9 mouse cellular contexts compared by ENCODE assay signal in the genomic region with DNA sequence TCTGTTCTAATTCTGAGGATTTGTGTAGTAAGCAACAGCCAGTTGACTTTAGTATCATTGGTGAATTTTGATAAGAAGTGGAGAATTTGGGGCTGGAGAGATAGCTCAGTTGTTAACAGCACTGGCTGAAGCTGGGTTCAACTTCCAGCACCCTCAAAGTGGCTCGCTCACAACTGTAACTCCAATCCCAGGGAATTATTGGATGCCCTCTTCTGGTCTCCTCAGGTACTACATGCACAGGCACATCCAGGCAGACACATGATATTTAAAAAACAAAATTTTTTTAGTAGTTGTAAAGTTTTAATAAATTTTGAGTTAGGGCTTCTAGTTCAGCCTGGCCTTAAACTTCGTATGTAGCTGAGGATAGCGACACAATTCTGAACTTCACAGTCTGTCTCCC. TPM values are rescaled to one million over a fixed set of nuclear protein-coding genes. Genes with fewer than 3 reads are reported as not detected.
DNase-seq lines count a peak whose midpoint lies in the region; ATAC-seq and TF ChIP-seq lines count a peak whose summit lies in the region.
"Had no signal": no experiment of that assay in that cellular context is flagged by ENCODE, and none has a peak within 500 bp of the region (broad histone marks: within the 10 kb centered on the region; RNA-seq: fewer than 3 reads in every experiment).

No protein-coding gene starts in this region.

- ATAC-seq in intestine, embryonic 14.5 days (replicated peaks; ENCODE audit: low FRiP score, low TSS enrichment, low read depth) = no peak
- no peak for ATAC-seq in intestine, embryonic 15.5 days
- no peak for ATAC-seq in lung, postnatal 0 days

- H3K4me1 ChIP-seq in intestine, embryonic 14.5 days (replicated peaks; ENCODE audit: control insufficient read depth, insufficient read depth, low read length) = no peaks in the 10 kb centered on the region
- no peaks in the 10 kb centered on the region for H3K4me1 ChIP-seq in intestine, embryonic 15.5 days (replicated peaks)
- H3K4me1 ChIP-seq in E14TG2a.4 (replicated peaks; ENCODE audit: low read depth, low read length) = no peaks in the 10 kb centered on the region
- no peaks in the 10 kb centered on the region for H3K4me1 ChIP-seq in lung, postnatal 0 days (ENCODE audit: insufficient read depth, low read depth, low read length)
- H3K4me1 ChIP-seq: liver, embryonic 15.5 days had no signal

- peak; percentile 56 for DNase-seq in intestine, embryonic 14.5 days (ENCODE audit: low spot score)
- DNase-seq in 3T3-L1 (ENCODE audit: low read depth, low spot score) = peak; percentile 78
- DNase-seq in cerebellum, adult 9-11 months = peak; percentile 9
- DNase-seq in heart, postnatal 36 days = peak; percentile 31 to 45
- peak; percentile 19 for DNase-seq in lung, postnatal 0 days (ENCODE audit: low spot score)
- peak; percentile 26 for DNase-seq in thymus, postnatal 25 days

- H3K27ac ChIP-seq in intestine, embryonic 14.5 days (ENCODE audit: low read depth) = no peak overlapping the region
- H3K27ac ChIP-seq in intestine, embryonic 15.5 days = no peak overlapping the region
- H3K27ac ChIP-seq in lung, postnatal 0 days (ENCODE audit: low read length) = no peak overlapping the region
- H3K27ac ChIP-seq: liver, embryonic 15.5 days had no signal

- no peaks in the 10 kb centered on the region for H3K27me3 ChIP-seq in intestine, embryonic 14.5 days (replicated peaks; ENCODE audit: control insufficient read depth, insufficient read depth, low read length)
- no peaks in the 10 kb centered on the region for H3K27me3 ChIP-seq in intestine, embryonic 15.5 days (replicated peaks)
- no peaks in the 10 kb centered on the region for H3K27me3 ChIP-seq in E14TG2a.4 (ENCODE audit: insufficient read depth, low read length)
- H3K27me3 ChIP-seq in lung, postnatal 0 days (replicated peaks; ENCODE audit: insufficient read depth, low read length) = no peaks in the 10 kb centered on the region
- H3K27me3 ChIP-seq: liver, embryonic 15.5 days had no signal

- no peaks in the 10 kb centered on the region for H3K9me3 ChIP-seq in intestine, embryonic 14.5 days (ENCODE audit: control insufficient read depth, low read length)
- no peaks in the 10 kb centered on the region for H3K9me3 ChIP-seq in intestine, embryonic 15.5 days
- no peaks in the 10 kb centered on the region for H3K9me3 ChIP-seq in E14TG2a.4 (ENCODE audit: low read length)
- no peaks in the 10 kb centered on the region for H3K9me3 ChIP-seq in lung, postnatal 0 days (ENCODE audit: low read length)
- H3K9me3 ChIP-seq: liver, embryonic 15.5 days had no signal

- no peak overlapping the region for H3K9ac ChIP-seq in intestine, embryonic 14.5 days (ENCODE audit: low read length)
- H3K9ac ChIP-seq in intestine, embryonic 15.5 days = no peak overlapping the region
- H3K9ac ChIP-seq in lung, postnatal 0 days (replicated peaks; ENCODE audit: low read depth) = no peak overlapping the region
- H3K9ac ChIP-seq: liver, embryonic 15.5 days had no signal

- no peak for TF ChIP-seq EP300 in lung, postnatal 0 days (IDR thresholded peaks at IDR 0.05)

- peak; percentile 97 for TF ChIP-seq CTCF in E14TG2a.4 (conservative IDR thresholded peaks at IDR 0.05; ENCODE audit: low read length)
- TF ChIP-seq CTCF in lung, postnatal 0 days (IDR thresholded peaks at IDR 0.05) = peak; percentile 74

- H3K36me3 ChIP-seq in intestine, embryonic 14.5 days (ENCODE audit: control insufficient read depth, insufficient read depth, low read length) = peaks cover 30% of the 10 kb centered on the region; the same call in 1 of the 2 replicates
- no peaks in the 10 kb centered on the region for H3K36me3 ChIP-seq in intestine, embryonic 15.5 days
- no peaks in the 10 kb centered on the region for H3K36me3 ChIP-seq in E14TG2a.4 (ENCODE audit: insufficient read depth, low read length)
- 0 out of 2 replicates have a peak, but pooled peaks cover 11% of the 10 kb centered on the region for H3K36me3 ChIP-seq in lung, postnatal 0 days (ENCODE audit: insufficient read depth, low read length)

- intact Hi-C loops in heart, postnatal 36 days (cut with DNase I) = loop anchor here (5.0 kb wide), 1 partner anchor 493 kb away; no protein-coding TSS in a partner anchor

- no peak overlapping the region for H3K4me2 ChIP-seq in intestine, embryonic 14.5 days (ENCODE audit: low read length)
- H3K4me2 ChIP-seq in intestine, embryonic 15.5 days (replicated peaks) = no peak overlapping the region
- H3K4me2 ChIP-seq in lung, postnatal 0 days (replicated peaks; ENCODE audit: low read depth, low read length) = no peak overlapping the region
- H3K4me2 ChIP-seq: liver, embryonic 15.5 days had no signal

- WGBS in intestine, embryonic 14.5 days = 49% methylated on average over 3 of the region's 3 CpGs
- WGBS in intestine, embryonic 15.5 days = 49% methylated on average over 3 of the region's 3 CpGs
- 45% methylated on average over 3 of the region's 3 CpGs for WGBS in lung, postnatal 0 days

- no peak overlapping the region for H3K4me3 ChIP-seq in intestine, embryonic 14.5 days (ENCODE audit: low read depth, low read length)
- no peak overlapping the region for H3K4me3 ChIP-seq in intestine, embryonic 15.5 days (replicated peaks)
- H3K4me3 ChIP-seq in E14TG2a.4 (replicated peaks; ENCODE audit: low read length) = no peak overlapping the region
- no peak overlapping the region for H3K4me3 ChIP-seq in lung, postnatal 0 days (ENCODE audit: low read depth, low read length)
- H3K4me3 ChIP-seq: liver, embryonic 15.5 days had no signal

RNA-seq across cellular contexts. Expression of gene Hells, which starts 15.0 kb away (rescaled TPM):
- polyA plus RNA-seq in intestine, embryonic 14.5 days (2014; fragmentation: Nextera tagmentation; extraction: Ambion mirVana) = 56.6 and 63.0 TPM in 2 replicates
- 45.1 and 55.5 TPM in 2 replicates for polyA plus RNA-seq in intestine, embryonic 15.5 days (2015; fragmentation: Nextera tagmentation; extraction: Ambion mirVana)
- total RNA-seq in heart, postnatal 36 days (2021) = 1 to 10 TPM in 1 of 2 experiments, under 1 TPM in 1; 0.84 to 2.0 TPM
- polyA plus RNA-seq in lung, postnatal 0 days (2015; fragmentation: Nextera tagmentation; extraction: Ambion mirVana) = 5.1 and 5.2 TPM in 2 replicates

Comparison
In these comparisons a context has a peak if more than half of its experiments do, and no peak if none do; other contexts are left out.
1. DNase-seq: peak in every context shown above with its lines; median percentile 78 in 3T3-L1; 56 in intestine, embryonic 14.5 days; 38 in heart, postnatal 36 days; 26 in thymus, postnatal 25 days; 19 in lung, postnatal 0 days; 9 in cerebellum, adult 9-11 months.